Mouse (Mus musculus) ES-E14 (cell line): ENCODE results near the gene Zfp263.

Source experiments
- HCFC1 ChIP-seq: IDR thresholded peaks from 2 replicates; pipeline ENCODE4 v1.6.1; 2012; ENCODE audit warnings: low read length, inconsistent platforms, borderline replicate concordance; ENCODE audit not compliant: insufficient read depth
- ZNF384 ChIP-seq: IDR thresholded peaks from 2 replicates; pipeline ENCODE4 v1.6.1; 2012; ENCODE audit warnings: low read depth, low read length, inconsistent platforms

DNA sequence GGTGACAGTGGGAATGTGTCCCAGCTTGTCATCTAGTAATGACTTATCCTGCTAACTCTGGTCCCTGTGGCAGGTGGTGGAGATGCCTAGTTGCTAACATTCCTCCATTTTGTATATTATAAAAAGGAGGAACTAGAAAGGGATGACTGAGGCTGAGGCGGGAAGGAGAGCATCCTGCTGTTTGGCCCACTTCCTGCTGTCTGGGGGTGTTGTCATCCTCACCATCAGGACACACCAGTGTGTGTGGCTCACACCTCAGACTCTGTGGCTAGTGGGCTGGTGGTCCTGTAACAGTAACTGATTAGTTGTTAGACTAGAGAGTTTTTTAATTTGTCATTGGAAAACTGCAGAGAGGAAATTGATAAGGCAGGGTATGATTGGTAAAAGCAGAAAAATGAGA is 43.0 kb upstream of the Zfp263 start:
- TF ChIP-seq ZNF384: no peak
- TF ChIP-seq HCFC1: no peak
